Mouse (Mus musculus): ENCODE results near the gene Slc38a10. TPM values are rescaled to one million over a fixed set of nuclear protein-coding genes. Genes with fewer than 3 reads are reported as not detected.

The Slc38a10 gene
- total RNA-seq, 2 experiments from 2014 or later, result 94.9 to 95.2 TPM

DNA sequence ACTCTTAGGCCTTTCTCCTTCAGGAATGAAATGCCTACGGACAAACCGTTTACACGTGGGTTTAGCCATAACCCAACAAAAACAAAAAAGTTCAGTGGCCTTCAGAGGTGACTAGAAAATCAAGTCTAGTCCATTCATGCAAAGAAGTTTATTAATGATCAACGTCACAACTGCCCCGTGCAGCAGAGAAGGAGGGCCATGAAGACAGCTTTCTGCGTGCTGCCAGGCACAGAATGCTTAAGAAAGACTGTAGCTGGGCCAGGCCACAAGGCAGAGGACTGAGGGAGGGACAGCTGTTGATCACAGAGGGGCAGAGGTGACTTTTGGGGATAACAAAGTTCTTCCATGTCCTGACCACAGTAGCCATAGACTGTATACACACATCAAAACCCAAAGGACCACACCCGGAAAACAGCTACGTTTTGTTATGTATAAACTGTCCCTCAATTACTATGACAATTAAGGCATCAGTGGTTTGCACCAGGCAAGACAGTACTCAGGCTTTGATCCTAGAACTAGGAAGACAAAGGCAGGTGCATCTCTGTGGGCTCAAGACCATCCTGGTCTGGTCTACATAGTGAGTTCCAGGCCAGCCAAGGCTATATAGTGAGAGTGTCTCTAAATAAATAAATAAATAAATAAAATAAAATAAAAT is 2.8 kb downstream of the Slc38a10 start:
- DNase-seq (ENCODE audit: low spot score in 2 of 2), result no peak
- intact Hi-C loops (cut with DNase I), result no loop called here

DNA sequence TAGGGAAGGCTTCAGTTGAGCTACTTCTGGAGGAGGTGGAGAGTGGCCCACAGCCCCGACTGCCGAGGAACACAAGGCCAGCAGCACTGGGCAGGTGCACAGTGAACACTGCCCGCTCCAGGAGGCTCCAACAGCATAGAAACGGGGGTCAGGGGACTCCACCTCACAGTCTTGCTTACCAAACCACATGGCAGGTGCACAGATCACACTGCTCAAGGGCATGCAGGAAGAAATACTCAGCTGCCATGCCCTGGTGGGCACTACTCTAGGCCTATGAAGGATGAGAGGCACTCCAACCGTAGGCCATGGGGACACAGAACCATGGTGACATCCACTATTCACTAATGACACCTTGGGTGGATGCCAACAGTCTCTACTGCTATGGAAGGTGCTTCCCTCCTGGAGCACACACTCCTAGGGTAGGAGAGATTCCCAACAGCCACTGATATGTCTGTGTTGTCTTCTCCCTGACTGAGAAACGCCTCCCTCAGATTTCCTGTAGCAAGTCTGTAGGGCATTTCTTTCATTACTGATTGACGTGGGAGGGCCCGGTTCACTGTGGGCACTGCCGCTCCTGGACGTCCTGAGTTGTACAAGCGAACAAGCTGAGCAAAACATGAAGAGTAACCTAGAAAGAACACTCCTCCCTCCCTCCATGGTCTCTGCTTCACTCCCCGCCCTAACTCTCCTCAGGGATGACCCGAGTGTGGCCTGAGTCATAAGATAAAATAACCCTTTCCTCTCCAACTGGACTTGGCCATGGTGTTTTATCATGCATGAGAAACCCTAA is 7.2 kb downstream of the Slc38a10 start:
- intact Hi-C loops (cut with DNase I), result no loop called here
- DNase-seq (ENCODE audit: low spot score in 2 of 2), result no peak

DNA sequence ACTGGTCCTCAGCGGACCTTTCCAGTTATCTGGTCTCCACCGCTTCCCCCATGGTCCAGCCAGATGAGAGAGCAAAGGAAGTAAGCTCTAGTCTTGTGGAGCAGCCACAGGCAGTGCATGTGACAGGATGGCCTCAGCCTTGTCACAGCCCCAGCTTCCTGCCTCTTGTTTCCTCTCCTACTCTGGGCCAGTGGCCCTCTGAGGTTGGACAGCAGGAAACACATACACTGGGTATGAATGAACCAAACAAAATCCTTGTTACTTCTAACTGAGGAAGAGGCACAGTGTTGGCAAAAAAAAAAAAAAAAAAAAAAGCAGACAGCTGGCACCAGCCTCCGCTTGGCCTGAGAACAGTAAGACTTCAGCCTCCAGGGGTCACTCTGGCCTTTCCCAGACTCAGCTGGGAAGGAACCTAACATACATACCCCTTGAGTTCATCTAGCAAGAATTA is 8.5 kb downstream of the Slc38a10 start:
- intact Hi-C loops (cut with DNase I), result no loop called here
- DNase-seq (ENCODE audit: low spot score in 2 of 2), result peak; percentile 39 to 67

DNA sequence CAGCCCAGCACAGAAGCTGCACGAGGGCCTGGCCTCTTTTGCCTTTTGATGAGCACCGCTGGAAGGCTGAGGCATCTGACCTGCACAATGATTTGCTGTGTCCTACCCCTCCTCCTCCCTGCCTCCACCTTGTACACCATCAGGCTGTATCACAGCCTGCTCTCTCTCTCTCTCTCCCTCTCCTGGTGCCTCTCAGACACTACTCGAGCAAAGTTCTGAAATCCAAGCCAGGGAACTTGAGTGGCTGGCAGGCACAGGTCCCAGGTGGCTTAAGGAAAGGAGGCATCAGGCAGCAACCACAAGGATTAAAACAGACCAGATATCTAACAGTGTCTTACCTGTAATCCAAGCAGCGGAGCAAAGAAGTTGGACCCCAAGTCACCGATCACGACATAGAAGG is 10.9 kb downstream of the Slc38a10 start:
- no peak for DNase-seq (ENCODE audit: low spot score in 2 of 2)
- intact Hi-C loops (cut with DNase I), result no loop called here

DNA sequence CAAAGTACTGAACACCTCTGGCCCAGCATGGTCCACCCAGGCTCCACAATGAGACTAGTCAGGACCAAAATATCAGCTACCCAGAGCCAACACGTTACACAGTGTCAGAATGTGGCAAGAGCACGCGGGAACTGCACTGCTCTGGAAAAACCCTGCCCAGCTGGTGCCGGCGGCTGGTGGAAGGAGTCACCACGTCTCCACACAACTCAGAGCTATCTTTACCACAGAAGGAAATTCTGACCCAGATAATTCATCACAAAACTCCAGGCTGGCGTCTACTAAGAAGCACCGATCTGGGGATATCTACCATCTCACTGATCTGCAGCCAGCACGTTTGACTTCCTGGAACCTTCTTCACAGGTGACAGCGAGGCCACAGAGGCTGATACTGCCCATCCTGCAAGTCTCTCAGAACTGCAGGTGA is 11.8 kb downstream of the Slc38a10 start:
- intact Hi-C loops (cut with DNase I), result no loop called here
- DNase-seq (ENCODE audit: low spot score in 2 of 2), result peak; percentile 29 to 33

DNA sequence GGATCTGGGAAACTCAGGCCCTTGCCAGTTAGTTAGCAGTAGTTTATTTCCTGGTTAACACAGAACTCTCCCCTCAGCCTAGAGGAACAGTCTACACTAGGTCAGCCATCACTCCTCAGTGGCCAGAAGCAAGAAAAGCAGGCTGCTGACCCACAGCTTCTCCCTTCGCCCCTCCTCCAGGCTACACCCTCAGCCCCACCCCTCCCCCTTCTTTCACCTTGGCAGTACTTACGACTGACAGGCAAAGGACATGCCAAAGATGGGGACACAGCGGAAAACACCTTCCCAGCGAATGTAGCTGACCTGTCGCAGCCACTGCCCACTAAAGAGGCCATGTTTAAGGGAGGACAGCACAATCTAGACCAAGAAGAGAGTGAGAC is 13.5 kb downstream of the Slc38a10 start:
- intact Hi-C loops (cut with DNase I), result no loop called here
- no peak for DNase-seq (ENCODE audit: low spot score in 2 of 2)

DNA sequence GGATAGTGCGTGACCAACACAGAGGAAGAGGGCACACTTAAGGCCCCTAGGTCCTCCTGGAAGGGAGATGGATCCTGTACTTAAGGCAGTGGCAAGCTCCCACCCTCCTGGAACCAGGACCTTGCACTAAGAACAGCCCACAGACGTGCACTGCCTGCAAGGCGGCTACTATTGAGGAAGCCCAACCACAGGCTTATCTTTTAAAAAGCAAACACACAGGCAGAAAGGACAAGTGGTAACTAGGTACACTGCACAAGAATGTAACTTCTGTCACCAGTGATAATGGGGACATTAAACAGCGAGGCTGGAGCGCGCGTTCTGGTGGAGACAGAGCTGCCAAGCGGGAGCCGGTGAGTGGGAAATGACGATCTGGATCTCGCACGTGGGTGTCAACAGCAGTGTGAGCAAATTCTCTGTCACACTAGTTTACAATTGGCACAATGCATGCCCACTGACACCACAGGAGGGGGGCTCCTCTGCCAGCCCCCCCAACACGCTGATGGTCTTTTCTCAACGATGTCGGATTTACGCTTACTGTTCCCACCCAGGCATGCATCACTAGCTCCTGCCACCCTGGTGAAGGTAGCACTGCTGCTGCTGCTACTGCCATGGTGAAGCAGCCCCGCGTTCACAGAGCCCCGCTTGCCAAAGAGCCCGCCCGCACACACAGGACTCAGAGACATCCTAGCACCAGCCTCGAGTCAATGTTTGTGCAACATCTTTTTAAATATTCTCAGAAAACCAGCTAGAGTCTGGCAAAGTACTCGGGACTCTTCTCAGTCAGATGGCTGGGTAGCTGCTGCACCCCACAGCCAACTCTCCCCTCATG is 14.1 kb downstream of the Slc38a10 start:
- intact Hi-C loops (cut with DNase I), result no loop called here
- DNase-seq (ENCODE audit: low spot score in 2 of 2), result peak; percentile 71 to 82

DNA sequence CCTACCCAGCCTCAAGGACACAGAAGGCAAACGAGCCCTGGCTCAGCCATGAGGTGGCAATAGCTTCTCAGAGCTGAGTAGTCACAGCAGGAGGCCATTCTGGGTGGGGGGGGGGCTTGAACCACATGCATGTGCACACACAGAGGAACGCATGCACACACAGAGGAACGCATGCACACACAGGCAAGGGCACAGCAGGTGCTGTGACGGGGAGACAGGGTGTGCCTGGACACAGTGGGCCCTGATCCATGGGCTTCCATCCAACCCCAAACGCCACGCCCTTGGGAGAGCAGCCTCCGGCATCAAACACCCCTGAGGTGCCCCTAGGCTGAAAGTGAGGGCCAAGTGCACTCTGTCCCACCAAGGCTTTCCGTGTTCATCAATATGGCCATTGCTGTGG is 15.0 kb downstream of the Slc38a10 start:
- no peak for DNase-seq (ENCODE audit: low spot score in 2 of 2)
- intact Hi-C loops (cut with DNase I), result no loop called here

DNA sequence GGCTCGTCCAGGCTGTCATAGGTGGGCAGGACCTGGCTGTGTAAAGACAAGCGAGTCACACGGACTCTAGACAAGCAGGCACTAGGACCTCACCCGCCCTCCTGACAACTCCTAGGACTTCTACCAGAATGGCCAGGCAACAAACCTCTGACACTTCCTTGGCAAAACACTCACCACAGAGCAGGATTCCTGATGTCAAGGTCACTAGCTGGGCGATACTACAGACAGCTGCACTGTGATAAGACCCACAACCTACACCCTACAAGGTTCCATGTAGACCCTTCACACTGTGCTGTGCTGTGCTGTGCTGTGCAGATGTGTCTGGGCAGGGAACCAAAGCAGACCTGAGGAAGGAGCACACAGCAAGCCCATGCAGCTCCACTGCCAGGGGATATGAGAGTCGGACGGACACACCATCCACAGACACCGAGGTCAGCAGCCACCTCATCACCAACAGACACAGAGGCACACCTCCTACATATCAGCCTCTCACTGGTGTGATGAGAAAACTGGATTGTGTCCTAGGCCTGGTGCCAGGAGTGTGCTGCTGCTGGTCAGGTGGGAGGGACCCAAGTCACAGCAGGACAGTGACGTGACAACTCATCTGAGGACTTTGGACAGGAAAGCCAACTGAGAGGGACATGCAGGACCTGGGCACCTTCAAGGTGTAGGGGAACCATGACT is 16.2 kb downstream of the Slc38a10 start:
- intact Hi-C loops (cut with DNase I), result no loop called here
- DNase-seq (ENCODE audit: low spot score in 2 of 2), result no peak

DNA sequence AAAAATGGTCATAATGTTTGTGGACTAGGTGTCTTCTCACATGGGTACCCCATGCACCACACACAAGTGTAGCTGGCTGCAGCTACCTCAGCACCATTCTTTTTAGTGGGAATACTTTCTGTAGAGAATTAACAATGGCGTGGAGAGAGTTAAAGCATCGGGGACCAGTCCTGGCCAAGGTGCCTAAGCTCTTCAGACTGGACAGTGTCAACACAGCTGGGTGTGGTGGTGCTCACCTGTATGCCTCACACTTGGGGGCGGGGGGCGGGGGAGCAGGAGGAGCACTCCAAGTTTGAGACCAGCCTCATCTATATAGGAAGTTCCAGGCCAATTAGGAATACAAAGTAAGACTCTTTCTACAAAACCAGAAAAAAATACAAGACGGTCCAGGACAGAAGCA is 17.0 kb downstream of the Slc38a10 start:
- intact Hi-C loops (cut with DNase I), result no loop called here
- no peak for DNase-seq (ENCODE audit: low spot score in 2 of 2)

DNA sequence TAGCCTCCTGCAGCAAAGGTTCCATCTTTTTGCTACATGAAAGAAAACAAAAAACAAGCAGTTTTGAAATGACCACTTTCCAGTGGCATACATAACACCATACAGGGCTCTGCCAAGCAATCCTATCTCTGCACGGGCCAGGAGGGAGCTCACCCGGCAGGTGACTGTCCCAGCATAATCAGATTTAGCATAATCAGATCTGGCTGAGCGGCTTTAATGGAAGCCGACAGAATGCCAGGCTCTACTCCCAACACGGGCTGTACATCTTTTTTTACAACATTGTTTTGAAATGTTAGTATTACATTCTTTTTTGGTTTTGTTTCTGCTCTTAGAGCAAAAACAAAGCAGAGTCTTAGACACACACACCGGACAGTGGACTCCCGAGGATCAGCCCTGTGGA is 21.9 kb downstream of the Slc38a10 start:
- DNase-seq (ENCODE audit: low spot score in 2 of 2), result no peak
- intact Hi-C loops (cut with DNase I), result no loop called here

DNA sequence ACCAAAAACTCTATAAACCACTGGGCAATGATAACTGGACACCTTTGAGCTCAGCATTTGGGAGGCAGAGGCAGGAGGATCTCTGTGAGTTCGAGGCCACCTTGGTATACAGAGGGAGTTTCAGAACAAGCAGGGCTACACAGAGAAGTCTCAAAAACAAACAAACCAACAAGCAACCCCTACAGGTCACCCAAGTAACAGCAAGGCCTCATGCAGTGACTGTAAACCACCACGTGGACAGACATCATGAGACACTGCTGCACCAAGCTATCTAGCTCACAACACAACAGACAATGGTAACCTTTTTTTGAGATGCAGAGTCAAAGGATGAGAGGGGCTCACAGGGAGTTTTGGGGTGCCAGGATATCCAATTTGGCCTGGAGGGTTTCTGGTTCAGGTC is 24.3 kb downstream of the Slc38a10 start:
- no peak for DNase-seq (ENCODE audit: low spot score in 2 of 2)
- intact Hi-C loops (cut with DNase I), result no loop called here

DNA sequence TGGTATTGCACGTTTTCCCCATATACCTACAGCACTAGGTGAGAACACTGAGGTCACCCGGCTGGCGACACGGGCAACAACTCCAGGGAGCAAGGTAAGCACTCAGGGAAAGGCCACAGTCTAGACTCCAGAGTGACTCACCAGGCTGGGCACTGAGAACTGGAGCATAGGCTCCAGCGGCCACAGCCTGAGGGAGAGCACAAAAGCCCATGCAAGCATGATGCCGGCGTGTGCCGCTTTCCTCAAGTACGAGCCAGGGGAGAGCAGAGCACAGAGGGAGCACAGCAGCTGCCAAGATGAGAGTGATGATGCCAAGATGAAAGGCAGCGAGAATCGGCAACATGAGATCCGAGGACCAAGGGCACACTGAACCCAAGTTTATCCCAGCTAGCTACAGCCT is 29.0 kb downstream of the Slc38a10 start:
- no peak for DNase-seq (ENCODE audit: low spot score in 2 of 2)
- intact Hi-C loops (cut with DNase I), result no loop called here

DNA sequence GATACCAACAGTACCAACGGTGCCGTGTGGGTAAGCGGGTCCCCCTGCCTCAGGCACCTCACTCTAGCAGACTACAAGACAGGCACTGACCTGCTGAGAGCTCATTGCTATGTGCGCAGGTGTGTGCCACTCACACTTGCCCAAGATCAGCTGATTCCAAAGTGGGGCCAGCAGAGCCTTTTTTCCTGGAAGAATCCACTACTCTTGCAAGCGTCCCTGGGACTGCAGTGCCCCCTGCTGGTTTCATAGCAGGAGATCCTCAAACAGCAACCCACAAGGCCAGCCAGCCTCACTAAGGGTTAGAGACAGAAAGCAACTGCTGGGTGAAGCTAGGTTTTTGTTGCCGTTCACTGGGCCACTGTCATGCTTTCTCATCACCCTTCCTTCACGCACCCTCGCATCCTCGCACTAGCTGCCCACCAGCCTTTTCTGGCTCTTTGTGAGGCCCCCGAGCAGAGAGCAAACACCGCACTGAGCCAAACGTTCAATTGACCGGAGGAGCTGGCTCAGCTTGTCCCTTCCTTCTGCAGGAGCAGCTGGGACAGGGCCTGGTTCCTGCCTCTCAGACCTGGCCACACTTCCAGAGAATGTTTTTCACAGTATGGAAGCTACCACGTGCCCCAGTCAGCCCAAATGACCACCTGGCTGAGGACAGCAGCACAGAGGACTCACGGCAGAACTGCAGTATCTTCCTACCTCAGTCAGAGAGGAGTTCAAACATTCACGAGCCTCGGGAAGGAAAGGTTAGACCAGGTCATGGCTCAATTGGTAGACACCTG is 30.3 kb downstream of the Slc38a10 start:
- DNase-seq (ENCODE audit: low spot score in 2 of 2), result peak; percentile 81 to 86
- intact Hi-C loops (cut with DNase I), result no loop called here

DNA sequence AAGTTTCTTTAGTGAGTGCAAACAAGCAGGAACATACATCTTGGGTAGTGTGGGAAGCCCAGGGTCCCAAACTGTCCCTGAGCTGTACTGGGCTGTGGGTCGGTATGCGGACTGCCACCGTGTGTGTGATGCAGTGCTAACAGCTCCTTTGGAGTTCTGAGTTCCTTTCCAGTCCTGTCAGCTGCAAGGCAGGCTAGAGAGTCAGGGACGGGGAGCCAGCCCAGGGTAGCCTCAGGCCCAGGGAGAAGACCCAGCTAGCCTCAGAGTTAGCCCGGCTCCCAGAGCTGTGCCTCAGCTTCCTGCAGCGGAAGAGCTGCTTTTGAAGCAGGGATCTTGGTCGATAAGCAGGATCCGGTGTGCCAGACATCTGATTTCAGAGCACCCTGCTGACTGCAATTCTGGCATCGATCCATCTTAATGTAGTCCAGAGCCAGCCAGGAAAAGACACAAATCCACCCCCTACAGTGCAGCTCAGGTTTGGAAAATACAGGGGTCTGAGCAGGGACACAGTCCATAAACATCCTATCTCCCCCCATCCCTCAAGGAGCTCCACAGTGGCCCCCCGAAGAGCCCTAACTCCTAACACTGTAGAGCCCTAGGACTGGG is 31.1 kb downstream of the Slc38a10 start:
- intact Hi-C loops (cut with DNase I), result no loop called here
- DNase-seq (ENCODE audit: low spot score in 2 of 2), result no peak

DNA sequence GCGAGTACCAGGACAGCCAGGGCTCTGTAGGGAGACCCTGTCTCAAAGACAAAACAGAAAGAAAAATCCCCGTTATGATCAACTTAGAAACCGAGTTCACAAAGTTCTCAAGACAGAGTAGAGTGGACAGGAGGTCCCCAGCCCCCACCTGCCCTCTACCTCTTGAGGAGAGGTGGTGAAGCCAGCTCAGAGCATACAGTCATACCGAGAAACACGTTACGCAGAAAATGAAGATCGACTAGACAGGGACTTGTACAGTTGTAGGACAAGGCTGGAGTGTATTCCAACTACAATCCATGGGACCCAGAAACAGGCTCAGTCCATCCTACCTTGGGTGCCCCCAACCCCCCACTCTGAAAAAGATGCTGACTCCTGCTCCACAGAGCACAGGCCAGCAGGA is 32.0 kb downstream of the Slc38a10 start:
- intact Hi-C loops (cut with DNase I), result no loop called here

DNA sequence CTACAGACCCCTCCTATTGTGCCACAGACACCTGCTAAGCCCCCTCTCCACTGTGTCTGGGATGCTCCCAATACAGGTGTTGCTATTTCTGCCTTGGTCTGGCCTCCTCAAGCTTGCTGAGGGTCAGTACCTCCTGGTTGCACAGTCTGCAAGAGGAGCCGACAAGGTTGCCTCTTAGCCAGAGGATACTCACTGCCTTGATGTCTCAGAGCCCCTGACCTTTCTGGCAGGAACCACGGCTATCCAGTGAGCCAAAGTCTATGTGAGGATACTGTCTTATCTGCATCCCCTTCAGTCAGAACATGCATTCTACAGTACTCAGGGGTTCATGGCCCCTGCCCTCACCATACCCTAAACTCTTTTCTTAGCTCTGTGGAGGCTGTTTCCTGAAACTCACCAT is 33.5 kb downstream of the Slc38a10 start:
- intact Hi-C loops (cut with DNase I), result no loop called here
- no peak for DNase-seq (ENCODE audit: low spot score in 2 of 2)

More for the DNA sequence above, 32.0 kb downstream of the Slc38a10 start:
- DNase-seq (ENCODE audit: low spot score in 2 of 2), result no peak

DNA sequence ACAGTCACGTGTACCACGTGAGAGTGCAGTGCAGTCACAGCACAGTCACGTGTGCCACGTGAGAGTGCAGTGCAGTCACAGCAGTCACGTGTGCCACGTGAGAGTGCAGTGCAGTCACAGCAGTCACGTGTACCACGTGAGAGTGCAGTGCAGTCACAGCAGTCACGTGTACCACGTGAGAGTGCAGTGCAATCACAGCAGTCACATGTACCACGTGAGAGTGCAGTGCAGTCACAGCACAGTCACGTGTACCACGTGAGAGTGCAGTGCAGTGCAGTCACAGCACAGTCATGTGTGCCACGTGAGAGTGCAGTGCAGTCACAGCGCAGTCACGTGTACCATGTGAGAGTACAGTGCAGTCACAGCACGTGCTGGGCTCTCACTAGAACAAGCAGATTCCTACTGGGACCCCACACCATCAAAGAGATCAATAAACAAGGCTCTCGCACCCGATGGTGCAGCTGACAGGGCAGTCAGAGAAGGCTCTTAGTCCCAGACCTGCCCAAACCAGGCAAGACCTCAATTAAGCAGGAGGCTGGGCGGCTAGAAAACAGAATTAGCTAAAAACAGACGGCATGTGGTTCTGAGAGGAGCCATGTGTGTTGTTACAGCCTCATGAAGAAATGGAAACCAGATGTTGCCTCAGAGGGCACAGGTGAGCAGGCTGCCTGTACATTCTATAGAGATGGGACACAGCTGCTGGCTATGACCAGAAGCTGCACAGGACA is 36.5 kb downstream of the Slc38a10 start:
- intact Hi-C loops (cut with DNase I), result no loop called here
- no peak for DNase-seq (ENCODE audit: low spot score in 2 of 2)
